Mouse (Mus musculus): ENCODE results near the gene Dennd2a.
"Not testable (repeated sequence)": the region's sequence is repeated elsewhere in the genome, so short reads cannot be mapped to it uniquely, and the experiment has no call there.

Gene Dennd2a

GRCm38 (mm10) chr6:39450580-39450979, 107.1 kb downstream of the Dennd2a start:
- no peak for ATAC-seq (ENCODE audit: low TSS enrichment)

DNA sequence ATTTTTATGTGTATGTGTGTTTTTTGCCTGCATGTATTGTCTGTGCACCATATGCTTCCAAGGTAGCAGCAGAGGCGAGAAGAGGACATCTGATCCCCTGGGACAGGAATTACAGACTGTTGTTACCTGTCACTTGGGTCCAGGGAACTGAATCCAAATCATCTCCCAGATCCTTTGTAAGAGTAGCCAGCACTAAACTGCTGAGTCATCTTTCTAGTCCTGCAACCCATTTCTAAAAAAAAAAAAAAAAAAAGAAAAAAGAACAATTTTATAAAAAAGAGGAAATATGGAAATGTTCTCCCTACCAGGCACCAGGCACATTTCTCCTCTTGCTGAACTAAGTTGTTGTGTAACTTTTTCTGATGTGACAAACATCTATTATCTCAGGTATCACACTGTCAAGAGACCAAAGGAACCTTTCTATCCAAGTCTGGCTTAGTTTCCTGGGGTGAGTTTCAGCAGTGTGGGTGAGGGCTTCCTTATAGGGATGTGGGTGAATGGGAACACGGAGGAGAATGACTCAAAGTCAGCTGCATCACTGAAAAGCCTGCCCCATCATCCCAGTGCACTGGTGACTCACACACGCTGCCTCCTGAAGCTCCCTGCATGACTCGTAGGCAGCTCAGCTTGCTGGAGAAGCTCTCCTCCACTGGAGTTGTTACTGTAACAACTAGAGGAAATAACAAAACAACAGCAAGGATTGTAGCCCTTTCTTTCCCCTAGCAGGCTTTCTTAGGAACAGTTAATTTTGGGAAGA, 110.1 kb downstream of the Dennd2a start:
- peak; percentile 100 for ATAC-seq (ENCODE audit: low TSS enrichment)

DNA sequence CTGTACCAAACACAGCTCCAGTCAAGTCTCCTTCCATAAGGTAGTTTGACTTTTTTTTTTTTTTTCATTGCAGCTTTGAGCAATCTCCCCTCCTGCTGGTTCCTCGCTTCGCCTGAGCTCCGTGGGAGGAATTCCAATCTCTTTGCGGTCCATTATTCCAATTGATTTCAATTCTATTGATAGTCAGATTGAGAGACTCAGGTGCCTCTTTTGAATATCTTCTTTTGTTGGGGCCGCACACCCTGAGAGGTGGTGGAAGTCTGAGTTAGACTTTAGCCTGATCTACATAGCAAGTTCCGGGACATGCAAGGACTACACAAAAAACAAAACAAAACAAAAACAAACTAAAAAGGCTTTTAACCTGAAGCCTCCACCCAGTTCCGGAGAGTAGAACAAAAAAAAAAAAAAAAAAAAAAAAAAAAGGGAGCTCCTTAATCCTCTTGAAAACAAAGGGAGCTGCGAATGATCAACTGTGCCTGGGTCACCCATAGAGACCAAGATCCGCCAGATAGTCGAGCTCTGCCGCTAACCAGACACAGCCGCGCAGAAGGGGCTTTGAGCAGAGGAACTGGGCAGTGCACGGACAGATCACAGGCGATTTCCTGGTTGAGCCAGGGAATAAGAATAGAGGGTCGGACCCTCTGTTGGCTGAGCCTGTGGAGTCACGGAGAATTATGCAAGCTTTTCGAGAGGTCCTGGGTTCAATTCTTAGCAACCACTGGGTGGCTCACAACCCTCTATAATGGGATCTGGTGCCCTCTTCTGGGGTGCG, 111.7 kb downstream of the Dennd2a start:
- ATAC-seq (ENCODE audit: low TSS enrichment), result no peak

GRCm38 (mm10) chr6:39442786-39443287, 114.8 kb downstream of the Dennd2a start:
- no peak for ATAC-seq (ENCODE audit: low TSS enrichment)

DNA sequence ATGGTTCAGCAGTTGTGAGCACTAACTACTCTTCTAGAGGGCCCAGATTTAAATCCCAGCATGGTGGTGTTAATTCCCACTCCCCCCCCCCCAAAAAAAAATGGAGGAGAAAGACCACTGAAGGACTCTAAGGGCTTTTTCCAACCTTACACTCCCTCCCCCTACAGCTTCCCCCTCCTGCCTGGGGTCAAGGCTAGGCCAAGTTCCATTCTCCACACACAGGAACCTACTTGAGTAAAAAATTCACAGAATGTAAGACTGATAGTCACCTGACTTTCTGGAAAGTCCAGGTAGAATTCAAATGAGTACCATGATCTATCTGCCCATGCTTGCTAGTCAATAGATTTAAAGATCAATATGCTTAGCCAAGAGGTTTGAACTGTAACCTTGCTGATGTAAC, 117.5 kb downstream of the Dennd2a start:
- ATAC-seq (ENCODE audit: low TSS enrichment), result no peak

DNA sequence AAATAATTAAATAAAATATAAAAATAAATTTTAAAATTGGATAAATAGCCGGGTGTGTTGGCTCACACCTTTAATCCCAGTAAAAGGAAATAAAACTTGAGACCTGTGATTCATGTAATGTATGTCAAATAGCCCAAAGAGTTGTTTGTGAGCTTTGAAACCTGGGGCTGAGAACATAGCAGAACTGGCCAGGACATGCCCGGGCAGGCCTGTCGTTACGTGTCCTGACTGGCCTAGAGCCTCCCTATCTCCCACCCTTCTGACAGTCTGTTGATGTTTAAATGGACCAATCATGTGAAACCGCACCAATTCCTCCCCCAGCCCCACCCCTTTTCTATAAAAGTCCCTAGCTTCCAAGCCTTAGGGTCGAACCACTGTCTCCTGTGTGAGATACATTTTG, 120.1 kb downstream of the Dennd2a start:
- not testable (repeated sequence) for ATAC-seq (ENCODE audit: low TSS enrichment)

- no peak for ATAC-seq (ENCODE audit: low TSS enrichment)
These were observed 121.8 kb downstream of the Dennd2a start for GRCm38 (mm10) chr6:39435875-39436274.

DNA sequence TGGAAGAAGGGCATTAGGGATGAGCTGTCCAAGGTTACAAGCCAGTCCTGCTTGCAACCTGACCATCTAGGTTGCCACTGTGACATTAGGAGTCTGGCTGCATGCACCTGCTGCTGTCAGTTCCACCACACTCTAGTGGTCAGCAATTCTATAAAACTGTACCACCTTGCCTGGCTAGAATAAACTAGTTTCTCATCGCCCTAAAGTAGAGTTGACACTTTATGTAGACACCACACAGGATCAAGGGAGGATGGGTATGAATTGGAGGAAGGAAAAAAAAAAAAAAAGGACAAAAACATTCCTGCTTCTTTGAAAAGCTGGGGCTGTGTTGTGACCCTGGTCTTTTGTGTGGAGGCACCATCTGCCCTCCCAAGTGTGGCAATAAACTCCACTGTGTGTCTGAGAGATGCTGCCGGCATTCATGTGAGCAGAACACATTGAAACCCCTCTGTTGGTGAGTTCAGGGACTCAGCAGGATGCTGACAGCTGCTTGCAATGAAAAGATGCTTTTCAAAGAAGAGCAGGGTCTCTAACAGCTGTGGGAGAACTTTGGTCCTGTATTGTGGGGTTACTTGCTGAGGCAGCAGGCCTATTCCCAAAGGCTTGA, 122.7 kb downstream of the Dennd2a start:
- ATAC-seq (ENCODE audit: low TSS enrichment), result no peak

GRCm38 (mm10) chr6:39434111-39434885, 123.4 kb downstream of the Dennd2a start:
- no peak for ATAC-seq (ENCODE audit: low TSS enrichment)

- ATAC-seq (ENCODE audit: low TSS enrichment), result no peak
These were observed 124.0 kb downstream of the Dennd2a start for GRCm38 (mm10) chr6:39433701-39434100.

DNA sequence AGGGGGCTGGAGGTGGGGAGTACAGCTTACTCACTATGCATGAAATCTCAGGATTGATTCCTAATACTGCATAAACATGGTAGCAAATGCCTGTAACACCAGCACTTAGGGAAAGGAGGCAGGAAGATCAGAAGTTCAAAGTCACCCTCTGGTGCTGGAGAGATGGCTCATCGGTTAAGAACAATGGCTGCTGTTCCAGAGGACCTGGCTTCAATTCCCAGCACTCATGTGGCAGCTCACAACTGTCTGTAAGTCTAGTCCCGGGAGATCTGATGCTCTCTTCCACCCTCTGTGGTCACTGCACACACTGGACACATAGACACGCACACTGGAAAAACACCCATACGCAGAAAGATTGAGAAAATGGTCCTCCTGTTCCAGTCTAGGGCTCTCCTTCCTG, 124.5 kb downstream of the Dennd2a start:
- no peak for ATAC-seq (ENCODE audit: low TSS enrichment)

- ATAC-seq (ENCODE audit: low TSS enrichment), result no peak
These were observed 126.9 kb downstream of the Dennd2a start for GRCm38 (mm10) chr6:39430722-39431121.

- ATAC-seq (ENCODE audit: low TSS enrichment), result no peak
These were observed 128.5 kb downstream of the Dennd2a start for GRCm38 (mm10) chr6:39429007-39429788.

GRCm38 (mm10) chr6:39427276-39428003, 130.2 kb downstream of the Dennd2a start:
- no peak for ATAC-seq (ENCODE audit: low TSS enrichment)

DNA sequence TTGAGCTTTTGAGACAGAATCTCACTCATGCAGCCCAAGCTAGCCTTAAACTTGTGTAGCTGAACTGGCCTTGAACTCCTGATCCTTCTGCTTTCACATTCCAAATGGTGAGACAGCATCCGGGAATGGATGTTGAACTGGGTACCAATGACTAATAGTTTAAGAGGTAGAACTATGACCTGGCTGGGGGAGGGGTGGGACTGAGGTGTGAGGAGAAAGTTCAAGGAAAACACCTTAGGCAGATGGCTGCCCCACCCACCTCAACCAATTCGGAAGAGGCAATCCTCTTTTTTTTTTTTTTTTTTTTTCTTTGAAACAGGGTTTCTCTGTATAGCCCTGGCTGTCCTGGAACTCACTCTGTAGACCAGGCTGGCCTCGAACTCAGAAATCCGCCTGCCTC, 130.9 kb downstream of the Dennd2a start:
- ATAC-seq (ENCODE audit: low TSS enrichment), result no peak

GRCm38 (mm10) chr6:39425181-39425580, 132.5 kb downstream of the Dennd2a start:
- no peak for ATAC-seq (ENCODE audit: low TSS enrichment)

DNA sequence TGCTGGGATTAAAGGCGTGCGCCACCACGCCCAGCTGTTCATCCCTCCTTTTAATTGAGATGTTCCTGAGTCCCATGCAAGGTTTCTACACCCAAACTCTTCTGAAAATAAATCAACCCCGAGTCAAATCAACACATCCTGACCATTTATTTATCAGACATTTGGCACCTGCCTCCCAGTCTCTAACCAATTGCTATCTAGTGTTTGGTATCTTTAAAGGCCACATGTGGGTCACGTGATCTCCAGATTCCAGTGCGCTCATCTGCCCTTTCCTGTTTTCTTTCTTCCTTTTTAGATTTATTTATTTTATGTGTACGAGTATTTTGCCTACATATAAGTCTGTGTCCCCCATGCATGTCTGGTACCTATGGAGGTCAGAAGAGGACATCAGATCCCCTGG, 134.0 kb downstream of the Dennd2a start:
- no peak for ATAC-seq (ENCODE audit: low TSS enrichment)

DNA sequence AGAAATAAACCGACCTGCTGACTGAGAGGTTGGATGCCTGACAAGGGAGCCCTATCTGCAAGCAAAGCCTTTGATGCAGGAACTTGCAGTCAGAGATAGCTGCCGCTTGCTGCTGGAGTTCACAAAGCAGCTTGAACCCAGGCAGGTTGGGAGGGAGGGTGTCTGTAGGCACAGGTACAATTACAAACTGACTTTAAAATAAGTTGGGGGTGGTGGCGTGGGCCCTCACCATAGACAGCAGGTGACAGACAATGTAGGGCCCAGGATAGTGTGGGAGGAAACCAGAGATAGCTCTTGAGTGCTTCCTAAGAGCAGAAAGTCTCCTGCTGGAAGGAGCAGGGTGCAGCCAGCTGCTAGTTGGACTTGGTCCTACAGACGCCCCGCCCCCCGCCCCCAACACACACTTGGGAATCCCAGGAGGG, 134.5 kb downstream of the Dennd2a start:
- 0 out of 2 replicates have a peak, but pooled peaks have one; percentile 18 for ATAC-seq (ENCODE audit: low TSS enrichment)

GRCm38 (mm10) chr6:39420867-39421266, 136.8 kb downstream of the Dennd2a start:
- ATAC-seq (ENCODE audit: low TSS enrichment), result no peak
